Mouse (Mus musculus): ENCODE data around the gene Bola2. TPM values are rescaled to one million over a fixed set of nuclear protein-coding genes. Genes with fewer than 3 reads are reported as not detected.

Bola2 gene
- polyA plus RNA-seq (2012; rRNA removed) = 64.6 and 66.5 TPM in 2 replicates

GRCm38 (mm10) chr7:126695210-126695611 lies at the start of gene Bola2:
Bola2 (plus strand) TSS chr7:126695401.

GRCm38 (mm10) chr7:126649231-126650051 lies 45.8 kb upstream of the Bola2 start, which contains the start of gene Sgf29:
Sgf29 (plus strand) TSS chr7:126649309.

GRCm38 (mm10) chr7:126676207-126676606 lies 19.0 kb upstream of the Bola2 start, which contains the start of gene Sult1a1:
Sult1a1 (minus strand) TSS chr7:126676432.

GRCm38 (mm10) chr7:126695631-126696207 lies 518 bp downstream of the Bola2 start, which contains the start of gene Slx1b:
Slx1b (minus strand) TSS chr7:126695784.

GRCm38 (mm10) chr7:126707442-126708174 lies 12.4 kb downstream of the Bola2 start, which contains the start of gene Coro1a:
Coro1a (minus strand) TSS chr7:126707787.

Other genes with a start within 250 kb of the Bola2 start
- 0.32 TPM in 1 of 2 replicates, not detected in the other for gene Atp2a1, start 232.3 kb upstream of the Bola2 start, polyA plus RNA-seq (2012; rRNA removed)
- 60.3 and 67.9 TPM in 2 replicates for gene Sh2b1, start 220.0 kb upstream of the Bola2 start, polyA plus RNA-seq (2012; rRNA removed)
- 145 and 155 TPM in 2 replicates for gene Tufm, start 208.0 kb upstream of the Bola2 start, polyA plus RNA-seq (2012; rRNA removed)
- gene Atxn2l, start 192.0 kb upstream of the Bola2 start, polyA plus RNA-seq (2012; rRNA removed) = 213 and 246 TPM in 2 replicates
- 88.8 and 109 TPM in 2 replicates for gene Eif3c, start 129.0 kb upstream of the Bola2 start, polyA plus RNA-seq (2012; rRNA removed)
- gene Apobr, start 110.5 kb upstream of the Bola2 start, polyA plus RNA-seq (2012; rRNA removed) = 2.0 and 2.6 TPM in 2 replicates
- 87.2 and 116 TPM in 2 replicates for gene Cln3, start 109.6 kb upstream of the Bola2 start, polyA plus RNA-seq (2012; rRNA removed)
- gene Il27, start 100.5 kb upstream of the Bola2 start, polyA plus RNA-seq (2012; rRNA removed) = 0.15 TPM in 1 of 2 replicates, not detected in the other
- gene Nupr1, start 64.5 kb upstream of the Bola2 start, polyA plus RNA-seq (2012; rRNA removed) = 137 and 141 TPM in 2 replicates
- gene Sgf29, start 46.1 kb upstream of the Bola2 start, polyA plus RNA-seq (2012; rRNA removed) = 61.1 and 76.7 TPM in 2 replicates
- gene Sult1a1, start 19.0 kb upstream of the Bola2 start, polyA plus RNA-seq (2012; rRNA removed) = 267 and 274 TPM in 2 replicates
- gene Slx1b, start 383 bp downstream of the Bola2 start, polyA plus RNA-seq (2012; rRNA removed) = 36.8 and 37.9 TPM in 2 replicates
- 84.8 and 89.6 TPM in 2 replicates for gene Coro1a, start 12.4 kb downstream of the Bola2 start, polyA plus RNA-seq (2012; rRNA removed)
- 651 and 659 TPM in 2 replicates for gene Mapk3, start 64.2 kb downstream of the Bola2 start, polyA plus RNA-seq (2012; rRNA removed)
- 9.4 and 26.3 TPM in 2 replicates for gene Gdpd3, start 70.9 kb downstream of the Bola2 start, polyA plus RNA-seq (2012; rRNA removed)
- gene Ypel3, start 81.6 kb downstream of the Bola2 start, polyA plus RNA-seq (2012; rRNA removed) = 414 and 445 TPM in 2 replicates
- gene Tbx6, start 86.1 kb downstream of the Bola2 start, polyA plus RNA-seq (2012; rRNA removed) = 4.6 and 5.0 TPM in 2 replicates
- gene Ppp4c, start 97.1 kb downstream of the Bola2 start, polyA plus RNA-seq (2012; rRNA removed) = 190 and 210 TPM in 2 replicates
- gene Fam57b, start 102.3 kb downstream of the Bola2 start, polyA plus RNA-seq (2012; rRNA removed) = 2.6 and 3.6 TPM in 2 replicates
- gene 4930451I11Rik, start 136.2 kb downstream of the Bola2 start, polyA plus RNA-seq (2012; rRNA removed) = not detected in 2 replicates
- not detected in 2 replicates for gene Doc2a, start 152.0 kb downstream of the Bola2 start, polyA plus RNA-seq (2012; rRNA removed)
- gene Hirip3, start 166.6 kb downstream of the Bola2 start, polyA plus RNA-seq (2012; rRNA removed) = 6.8 and 9.7 TPM in 2 replicates
- 53.1 and 56.0 TPM in 2 replicates for gene Ino80e, start 167.0 kb downstream of the Bola2 start, polyA plus RNA-seq (2012; rRNA removed)
- 99.3 and 107 TPM in 2 replicates for gene Taok2, start 189.3 kb downstream of the Bola2 start, polyA plus RNA-seq (2012; rRNA removed)
- gene Tmem219, start 227.5 kb downstream of the Bola2 start, polyA plus RNA-seq (2012; rRNA removed) = 109 and 125 TPM in 2 replicates
- 15.5 and 21.3 TPM in 2 replicates for gene Kctd13, start 233.5 kb downstream of the Bola2 start, polyA plus RNA-seq (2012; rRNA removed)

Measured in colon, adult 2 months (tissue).